Mouse (Mus musculus): ENCODE data around the gene Cntnap4. TPM values are rescaled to one million over a fixed set of nuclear protein-coding genes. Genes with fewer than 3 reads are reported as not detected.

Cntnap4 gene
- polyA plus RNA-seq, 1 experiment: 4.6 TPM

DNA sequence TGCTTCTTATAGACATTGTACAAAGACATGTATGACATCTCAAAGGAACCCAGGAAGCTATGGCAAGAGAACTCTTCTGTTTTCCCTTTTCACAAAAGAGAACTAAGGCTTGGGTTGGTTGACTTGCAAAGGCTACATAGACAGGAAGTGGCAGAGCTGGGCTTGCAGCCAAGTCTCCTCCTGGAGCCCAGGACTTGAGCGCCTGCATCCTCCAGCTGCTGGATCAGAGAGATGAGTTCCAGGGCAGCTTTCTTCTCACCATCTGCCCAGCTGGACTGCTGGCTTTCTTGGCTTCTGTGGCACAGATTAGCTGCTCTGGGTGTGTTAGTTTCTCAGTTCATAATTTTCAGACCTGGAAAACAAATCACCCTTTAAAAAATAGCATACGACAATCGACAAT lies 165.7 kb downstream of the Cntnap4 start:
- TF ChIP-seq E2F4 (IDR thresholded peaks at IDR 0.05; ENCODE audit: insufficient read depth) (no peak), MYOG (IDR thresholded peaks at IDR 0.05; ENCODE audit: control insufficient read depth in 1 of 3, insufficient read depth in 1 of 3, insufficient read length in 2 of 3, low read depth in 2 of 3) (no peak), MYOD1 (IDR thresholded peaks at IDR 0.05; ENCODE audit: control insufficient read depth in 1 of 3, insufficient read length in 2 of 3, low read depth in 2 of 3) (no peak), MAX (IDR thresholded peaks at IDR 0.05; ENCODE audit: low read depth) (no peak), POLR2A (IDR thresholded peaks at IDR 0.05; ENCODE audit: insufficient read length, low read depth) (no peak), USF1 (IDR thresholded peaks at IDR 0.05; ENCODE audit: low read depth) (no peak), REST (IDR thresholded peaks at IDR 0.05; ENCODE audit: insufficient read depth, insufficient read length) (no peak), SRF (IDR thresholded peaks at IDR 0.05; ENCODE audit: control insufficient read depth, insufficient read length, low read depth) (no peak), POLR2AphosphoS2 (IDR thresholded peaks at IDR 0.05; ENCODE audit: insufficient read length, low read depth) (no peak), CEBPB (IDR thresholded peaks at IDR 0.05; ENCODE audit: insufficient read depth, poor library complexity, severe bottlenecking) (no peak), TCF3 (IDR thresholded peaks at IDR 0.05; ENCODE audit: insufficient read length, low read depth) (no peak), TCF12 (IDR thresholded peaks at IDR 0.05; ENCODE audit: insufficient read depth, poor library complexity, severe bottlenecking) (no peak)
- H3ac ChIP-seq (ENCODE audit: control insufficient read depth, insufficient read length): no peak overlapping the region
- no peaks in the 10 kb centered on the region for H3K79me2 ChIP-seq (ENCODE audit: control insufficient read depth, insufficient read depth)
- no peaks in the 10 kb centered on the region for H3K27me3 ChIP-seq (ENCODE audit: control insufficient read depth, insufficient read depth, insufficient read length)
- H3K4me3 ChIP-seq: no peak overlapping the region
- no peaks in the 10 kb centered on the region for H3K36me3 ChIP-seq (ENCODE audit: control insufficient read depth, insufficient read depth)
- H3K4me2 ChIP-seq (ENCODE audit: low read depth): peak overlapping the region; percentile 36

DNA sequence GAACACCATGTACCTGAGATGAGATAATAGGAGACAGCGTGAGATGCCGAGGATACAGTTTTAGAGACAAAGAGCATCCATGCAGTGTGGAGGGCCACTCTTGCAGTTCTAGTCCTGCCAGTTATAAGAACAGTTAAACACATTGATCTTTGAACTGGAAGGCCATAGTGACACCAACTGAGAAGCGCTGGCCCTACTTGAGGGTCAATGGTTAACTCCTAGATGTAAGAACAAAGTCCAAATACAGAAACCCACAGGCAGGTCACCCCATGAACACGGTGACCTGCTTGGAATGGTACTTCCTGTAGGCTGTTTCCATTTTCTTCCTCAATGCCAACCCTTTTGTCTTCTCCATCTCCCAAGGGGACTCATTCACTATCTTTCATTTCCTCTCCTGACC lies 173.5 kb downstream of the Cntnap4 start:
- H3ac ChIP-seq (ENCODE audit: control insufficient read depth, insufficient read length): no peak overlapping the region
- no peak overlapping the region for H3K4me2 ChIP-seq (ENCODE audit: low read depth)
- TF ChIP-seq SRF (IDR thresholded peaks at IDR 0.05; ENCODE audit: control insufficient read depth, insufficient read length, low read depth) (no peak), CEBPB (IDR thresholded peaks at IDR 0.05; ENCODE audit: insufficient read depth, poor library complexity, severe bottlenecking) (no peak), MYOD1 (IDR thresholded peaks at IDR 0.05; ENCODE audit: control insufficient read depth in 1 of 3, insufficient read length in 2 of 3, low read depth in 2 of 3) (no peak), POLR2AphosphoS2 (IDR thresholded peaks at IDR 0.05; ENCODE audit: insufficient read length, low read depth) (no peak), REST (IDR thresholded peaks at IDR 0.05; ENCODE audit: insufficient read depth, insufficient read length) (no peak), POLR2A (IDR thresholded peaks at IDR 0.05; ENCODE audit: insufficient read length, low read depth) (no peak), TCF3 (IDR thresholded peaks at IDR 0.05; ENCODE audit: insufficient read length, low read depth) (no peak), E2F4 (IDR thresholded peaks at IDR 0.05; ENCODE audit: insufficient read depth) (no peak), MYOG (IDR thresholded peaks at IDR 0.05; ENCODE audit: control insufficient read depth in 1 of 3, insufficient read depth in 1 of 3, insufficient read length in 2 of 3, low read depth in 2 of 3) (no peak), MAX (IDR thresholded peaks at IDR 0.05; ENCODE audit: low read depth) (no peak), TCF12 (IDR thresholded peaks at IDR 0.05; ENCODE audit: insufficient read depth, poor library complexity, severe bottlenecking) (no peak), USF1 (IDR thresholded peaks at IDR 0.05; ENCODE audit: low read depth) (no peak)
- H3K36me3 ChIP-seq (ENCODE audit: control insufficient read depth, insufficient read depth): no peaks in the 10 kb centered on the region
- no peak overlapping the region for H3K4me3 ChIP-seq
- H3K27me3 ChIP-seq (ENCODE audit: control insufficient read depth, insufficient read depth, insufficient read length): no peaks in the 10 kb centered on the region
- H3K79me2 ChIP-seq (ENCODE audit: control insufficient read depth, insufficient read depth): no peaks in the 10 kb centered on the region

DNA sequence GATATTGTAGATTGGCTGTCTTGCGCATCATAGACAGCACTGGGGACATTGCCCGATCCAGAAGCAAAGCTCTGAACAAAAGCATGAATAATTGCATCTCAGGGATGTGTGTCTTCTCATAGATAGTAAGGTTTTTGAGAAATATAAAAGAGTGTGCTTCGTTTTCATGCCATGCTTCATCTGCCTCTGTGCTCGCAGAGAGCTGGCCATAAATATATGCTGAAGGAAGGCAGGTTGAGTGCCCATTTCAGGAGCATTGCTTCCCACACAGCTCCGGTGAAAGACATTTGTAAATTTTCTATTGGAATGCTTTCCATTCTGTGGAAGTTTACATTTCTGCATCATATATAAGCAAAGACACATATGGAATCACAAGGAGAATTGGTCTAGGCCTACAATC lies 177.5 kb downstream of the Cntnap4 start:
- Histone ChIP-seq H3ac (ENCODE audit: control insufficient read depth, insufficient read length) (no peak overlapping the region), H3K4me3 (no peak overlapping the region), H3K79me2 (ENCODE audit: control insufficient read depth, insufficient read depth) (no peaks in the 10 kb centered on the region), H3K4me2 (ENCODE audit: low read depth) (no peak overlapping the region), H3K36me3 (ENCODE audit: control insufficient read depth, insufficient read depth) (no peaks in the 10 kb centered on the region), H3K27me3 (ENCODE audit: control insufficient read depth, insufficient read depth, insufficient read length) (no peaks in the 10 kb centered on the region)
- no peak for TF ChIP-seq POLR2A (IDR thresholded peaks at IDR 0.05; ENCODE audit: insufficient read length, low read depth)

DNA sequence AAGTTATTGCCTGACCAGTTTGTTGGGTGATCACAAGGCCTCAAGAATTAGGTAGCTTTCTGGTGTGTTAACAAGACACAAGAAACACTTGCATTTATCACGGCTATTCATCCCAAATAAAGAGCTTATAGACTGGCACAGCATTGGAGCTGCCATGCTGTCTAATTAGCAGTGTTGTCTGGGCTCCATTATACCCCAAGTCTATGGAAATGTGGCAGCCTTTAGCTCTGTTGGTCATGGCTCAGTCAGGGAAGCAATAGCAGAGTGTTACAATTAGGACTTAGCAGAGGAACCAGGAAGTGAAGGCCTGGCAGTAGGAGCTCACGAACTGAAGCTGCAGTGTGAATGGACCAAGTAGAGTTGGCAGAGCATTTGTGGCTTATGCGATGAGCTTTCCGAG lies 185.3 kb downstream of the Cntnap4 start:
- Histone ChIP-seq H3K36me3 (ENCODE audit: control insufficient read depth, insufficient read depth) (no peaks in the 10 kb centered on the region), H3K4me3 (no peak overlapping the region), H3K27me3 (ENCODE audit: control insufficient read depth, insufficient read depth, insufficient read length) (no peaks in the 10 kb centered on the region), H3K79me2 (ENCODE audit: control insufficient read depth, insufficient read depth) (no peaks in the 10 kb centered on the region), H3K4me2 (ENCODE audit: low read depth) (no peak overlapping the region), H3ac (ENCODE audit: control insufficient read depth, insufficient read length) (no peak overlapping the region)
- no peak for TF ChIP-seq E2F4 (IDR thresholded peaks at IDR 0.05; ENCODE audit: insufficient read depth)
- TF ChIP-seq CEBPB (IDR thresholded peaks at IDR 0.05; ENCODE audit: insufficient read depth, poor library complexity, severe bottlenecking): no peak
- TF ChIP-seq REST (IDR thresholded peaks at IDR 0.05; ENCODE audit: insufficient read depth, insufficient read length): no peak
- TF ChIP-seq SRF (IDR thresholded peaks at IDR 0.05; ENCODE audit: control insufficient read depth, insufficient read length, low read depth): no peak
- no peak for TF ChIP-seq MYOG (IDR thresholded peaks at IDR 0.05; ENCODE audit: control insufficient read depth in 1 of 3, insufficient read depth in 1 of 3, insufficient read length in 2 of 3, low read depth in 2 of 3)
- TF ChIP-seq TCF3 (IDR thresholded peaks at IDR 0.05; ENCODE audit: insufficient read length, low read depth): no peak
- TF ChIP-seq MAX (IDR thresholded peaks at IDR 0.05; ENCODE audit: low read depth): no peak
- TF ChIP-seq MYOD1 (IDR thresholded peaks at IDR 0.05; ENCODE audit: control insufficient read depth in 1 of 3, insufficient read length in 2 of 3, low read depth in 2 of 3): no peak
- TF ChIP-seq POLR2AphosphoS2 (IDR thresholded peaks at IDR 0.05; ENCODE audit: insufficient read length, low read depth): no peak
- no peak for TF ChIP-seq TCF12 (IDR thresholded peaks at IDR 0.05; ENCODE audit: insufficient read depth, poor library complexity, severe bottlenecking)
- no peak for TF ChIP-seq POLR2A (IDR thresholded peaks at IDR 0.05; ENCODE audit: insufficient read length, low read depth)
- TF ChIP-seq USF1 (IDR thresholded peaks at IDR 0.05; ENCODE audit: low read depth): no peak

DNA sequence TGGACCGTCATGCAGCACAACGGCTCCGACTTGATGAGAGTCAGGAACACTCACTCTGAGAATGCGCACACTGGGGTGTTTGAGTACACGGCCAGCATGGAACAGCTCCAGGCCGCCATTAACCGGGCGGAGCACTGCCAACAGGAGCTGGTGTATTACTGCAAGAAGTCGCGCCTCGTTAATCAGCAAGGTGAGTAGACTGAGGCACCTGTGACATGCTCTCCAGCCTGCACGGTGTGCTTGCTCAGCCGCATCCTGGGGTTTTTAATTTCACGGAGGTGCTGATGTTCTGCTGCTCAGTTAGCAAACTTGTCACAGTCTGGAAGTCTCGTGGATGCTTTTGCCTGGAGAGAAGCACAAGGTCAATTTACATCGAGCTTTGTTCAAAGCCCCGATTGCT lies 233.2 kb downstream of the Cntnap4 start:
- Histone ChIP-seq H3K4me2 (ENCODE audit: low read depth) (no peak overlapping the region), H3ac (ENCODE audit: control insufficient read depth, insufficient read length) (no peak overlapping the region), H3K4me3 (no peak overlapping the region), H3K27me3 (ENCODE audit: control insufficient read depth, insufficient read depth, insufficient read length) (no peaks in the 10 kb centered on the region), H3K79me2 (ENCODE audit: control insufficient read depth, insufficient read depth) (no peaks in the 10 kb centered on the region), H3K36me3 (ENCODE audit: control insufficient read depth, insufficient read depth) (no peaks in the 10 kb centered on the region)
- TF ChIP-seq MAX (IDR thresholded peaks at IDR 0.05; ENCODE audit: low read depth): no peak
- no peak for TF ChIP-seq E2F4 (IDR thresholded peaks at IDR 0.05; ENCODE audit: insufficient read depth)
- TF ChIP-seq TCF3 (IDR thresholded peaks at IDR 0.05; ENCODE audit: insufficient read length, low read depth): no peak
- no peak for TF ChIP-seq MYOG (IDR thresholded peaks at IDR 0.05; ENCODE audit: control insufficient read depth in 1 of 3, insufficient read depth in 1 of 3, insufficient read length in 2 of 3, low read depth in 2 of 3)
- no peak for TF ChIP-seq POLR2AphosphoS2 (IDR thresholded peaks at IDR 0.05; ENCODE audit: insufficient read length, low read depth)
- no peak for TF ChIP-seq SRF (IDR thresholded peaks at IDR 0.05; ENCODE audit: control insufficient read depth, insufficient read length, low read depth)
- no peak for TF ChIP-seq CEBPB (IDR thresholded peaks at IDR 0.05; ENCODE audit: insufficient read depth, poor library complexity, severe bottlenecking)
- TF ChIP-seq TCF12 (IDR thresholded peaks at IDR 0.05; ENCODE audit: insufficient read depth, poor library complexity, severe bottlenecking): no peak
- TF ChIP-seq POLR2A (IDR thresholded peaks at IDR 0.05; ENCODE audit: insufficient read length, low read depth): no peak
- TF ChIP-seq REST (IDR thresholded peaks at IDR 0.05; ENCODE audit: insufficient read depth, insufficient read length): no peak
- no peak for TF ChIP-seq USF1 (IDR thresholded peaks at IDR 0.05; ENCODE audit: low read depth)
- TF ChIP-seq MYOD1 (IDR thresholded peaks at IDR 0.05; ENCODE audit: control insufficient read depth in 1 of 3, insufficient read length in 2 of 3, low read depth in 2 of 3): no peak
